Mouse (Mus musculus) liver, adult 2 months (tissue): ENCODE measurements at regions not wholly inside any gene's neighbourhood (a gene's known extent, or its start where the extent isn't known, plus 50 kb on each side); places are given as distances from the start of the nearest gene placed in this dataset.

ENCODE experiments used
- CTCF ChIP-seq: fragments of 200-500 bp; IDR thresholded peaks from 2 replicates; pipeline ENCODE4 v1.5.1; 2011; ENCODE audit warnings: low read depth, low read length, control low read depth
- POLR2A ChIP-seq: fragments of 200-500 bp; IDR thresholded peaks from 2 replicates; pipeline ENCODE4 v1.6.1; 2011; ENCODE audit warnings: low read length, control low read depth; ENCODE audit not compliant: insufficient read depth; ENCODE audit errors: extremely low read depth

- TF ChIP-seq POLR2A (no peak), CTCF (no peak)
Measured at GRCm38 (mm10) chr4:64546386-64546785, 499.6 kb upstream of the Tnc start.
